Mouse (Mus musculus) C3H10T1/2 (cell line): ENCODE data around the gene Mcub. TPM values are rescaled to one million over a fixed set of nuclear protein-coding genes. Genes with fewer than 3 reads are reported as not detected.

Experiments used
- polyA plus RNA-seq, 2 experiments: library from polyadenylated mRNA; unstranded; fragments of >200 nt; fragmentation: generic; extraction: Trizol; gene quantifications; one replicate each; pipeline ENCODE4 v1.2.1; 2012; ENCODE audit warnings: missing spikeins in 2 of 2

The Mcub gene
- polyA plus RNA-seq = 10 to 100 TPM; 14.2 to 20.9 TPM

GRCm38 (mm10) chr3:129969432-129970395, at the start of gene Mcub:
Gene Mcub, minus strand, starts transcription at chr3:129970206.

GRCm38 (mm10) chr3:129901271-129901809, 68.7 kb downstream of the Mcub start, which contains the start of gene Casp6:
Gene Casp6, plus strand, starts transcription at chr3:129901425.

GRCm38 (mm10) chr3:129878405-129879021, 91.5 kb downstream of the Mcub start, which contains the start of gene Pla2g12a:
Gene Pla2g12a, plus strand, starts transcription at chr3:129878606.

Other genes with a start within 250 kb of the Mcub start
- gene Egf, start 214.9 kb downstream of the Mcub start, polyA plus RNA-seq = under 1 TPM; 0.02 to 0.72 TPM
- not detected for gene Lrit3, start 166.2 kb downstream of the Mcub start, polyA plus RNA-seq
- gene Rrh, start 147.6 kb downstream of the Mcub start, polyA plus RNA-seq = under 1 TPM in 1 of 2 experiments, not detected in 1; 0.01 TPM
- gene Gar1, start 138.8 kb downstream of the Mcub start, polyA plus RNA-seq = 100 to 1,000 TPM in 1 of 2 experiments, 10 to 100 TPM in 1; 56.9 to 163 TPM
- gene Cfi, start 134.3 kb downstream of the Mcub start, polyA plus RNA-seq = not detected
- 10 to 100 TPM; 13.5 to 19.3 TPM for gene Pla2g12a, start 91.6 kb downstream of the Mcub start, polyA plus RNA-seq
- gene Casp6, start 68.8 kb downstream of the Mcub start, polyA plus RNA-seq = 10 to 100 TPM in 1 of 2 experiments, 1 to 10 TPM in 1; 3.5 to 33.2 TPM
- 10 to 100 TPM in 1 of 2 experiments, 1 to 10 TPM in 1; 3.8 to 37.9 TPM for gene Sec24b, start 91.3 kb upstream of the Mcub start, polyA plus RNA-seq
- gene Col25a1, start 161.3 kb upstream of the Mcub start, polyA plus RNA-seq = not detected